Mouse (Mus musculus) liver, embryonic 16.5 days (tissue): Measurements from ENCODE around the gene Emc10. TPM values are rescaled to one million over a fixed set of nuclear protein-coding genes. Genes with fewer than 3 reads are reported as not detected.
A peak's percentile ranks its signal among the peaks of the same experiment; 100 is the strongest.

Experiments used
- ATAC-seq: fragments of 200-750 bp; cut with Nextera tagmentation; 2 replicates; pipeline ENCODE4 v1.8.0; 2017; ENCODE audit warnings: low read depth, mild to moderate bottlenecking, moderate number of reproducible peaks, moderate library complexity
- H3K27ac ChIP-seq: fragments of 300-500 bp; sonication (generic); 2 replicates; pipeline ENCODE4 v1.5.1; 2014; ENCODE audit warnings: mild to moderate bottlenecking, low read length
- H3K27me3 ChIP-seq: fragments of 300-500 bp; sonication (generic); 2 replicates; pipeline ENCODE4 v1.6.1; 2014; ENCODE audit warnings: low read depth, low read length, mixed read lengths; ENCODE audit not compliant: control insufficient read depth, insufficient read depth
- H3K36me3 ChIP-seq: fragments of 300-500 bp; sonication (generic); 2 replicates; pipeline ENCODE4 v1.6.1; 2014; ENCODE audit warnings: mild to moderate bottlenecking; ENCODE audit not compliant: control insufficient read depth, insufficient read depth
- H3K4me1 ChIP-seq: fragments of 300-500 bp; sonication (generic); 2 replicates; pipeline ENCODE4 v1.6.1; 2014; ENCODE audit warnings: low read depth, low read length, mixed read lengths; ENCODE audit not compliant: control insufficient read depth
- H3K4me2 ChIP-seq: fragments of 300-500 bp; sonication (generic); 2 replicates; pipeline ENCODE4 v1.6.1; 2014; ENCODE audit warnings: low read depth, low read length, mixed read lengths
- H3K4me3 ChIP-seq: fragments of 300-500 bp; sonication (generic); 2 replicates; pipeline ENCODE4 v1.5.1; 2014; ENCODE audit warnings: low read depth, mild to moderate bottlenecking, low read length
- H3K9ac ChIP-seq: fragments of 300-500 bp; sonication (generic); 2 replicates; pipeline ENCODE4 v1.6.1; 2014; ENCODE audit warnings: low read depth, low read length
- H3K9me3 ChIP-seq: fragments of 300-500 bp; sonication (generic); replicated peaks from 2 replicates; pipeline ENCODE4 v1.6.1; 2016; ENCODE audit warnings: low read length; ENCODE audit not compliant: control insufficient read depth
- WGBS: fragments of 180-500 bp; shearing (Covaris S2); extraction: QIAGEN DNeasy Blood & Tissue Kit; methylation state at CpG from one replicate; pipeline ENCODE4 v1.1.7; 2014; ENCODE audit not compliant: insufficient replicate concordance; 5-methylcytosine and 5-hydroxymethylcytosine counted together
- polyA plus RNA-seq: library from polyadenylated mRNA; unstranded; fragments of >200 nt; fragmentation: Nextera tagmentation; extraction: Ambion mirVana; gene quantifications from 2 replicates; pipeline ENCODE4 v1.2.1, GENCODE M21; 2015

The Emc10 gene
- polyA plus RNA-seq, 1 experiment from 2014 or later = 40.6 TPM

DNA sequence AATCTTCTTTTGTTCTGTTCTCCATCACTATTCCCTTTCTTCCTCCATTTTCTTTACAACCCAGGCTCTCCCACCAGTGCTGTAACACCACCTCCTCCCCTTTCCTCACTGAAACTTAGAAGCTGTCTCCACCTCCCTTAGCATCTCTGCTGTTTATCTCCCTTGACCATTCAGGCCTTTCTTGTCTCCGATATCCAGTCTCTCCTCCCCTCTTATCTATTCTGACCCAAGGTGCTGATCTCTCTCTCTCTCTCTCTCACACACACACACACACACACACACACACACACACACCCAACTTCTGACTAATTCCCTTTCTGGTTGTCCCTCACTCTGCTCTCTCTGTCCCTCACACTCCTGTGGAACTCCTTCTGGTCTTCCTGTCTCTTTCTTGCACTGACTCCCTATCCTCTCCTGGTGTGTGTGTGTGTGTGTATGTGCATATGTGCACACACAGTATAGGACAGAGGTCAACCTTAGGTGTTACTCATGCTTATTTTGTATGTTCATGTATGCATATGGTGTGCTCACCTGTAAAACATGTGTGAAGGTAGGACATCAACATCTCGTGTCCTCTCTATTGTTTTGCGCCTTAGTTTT, 13.4 kb downstream of the Emc10 start:
- H3K9ac ChIP-seq = peak overlapping the region; percentile 62

GRCm38 (mm10) chr7:44475046-44475614, 21.2 kb downstream of the Emc10 start:
- H3K4me1 ChIP-seq = peaks cover 33% of the 10 kb centered on the region
- no peaks in the 10 kb centered on the region for H3K9me3 ChIP-seq
- ATAC-seq = no peak
- no peak overlapping the region for H3K4me2 ChIP-seq
- no peak overlapping the region for H3K4me3 ChIP-seq
- no peak overlapping the region for H3K9ac ChIP-seq
- H3K36me3 ChIP-seq = peaks cover 6% of the 10 kb centered on the region
- peaks cover 50% of the 10 kb centered on the region for H3K27me3 ChIP-seq
- no peak overlapping the region for H3K27ac ChIP-seq
- WGBS = 29% methylated on average over 5 of the region's 5 CpGs

More for the DNA sequence above, 13.4 kb downstream of the Emc10 start:
- 40% methylated on average over 3 of the region's 3 CpGs for WGBS
- Histone ChIP-seq H3K4me3 (peak overlapping the region; percentile 33), H3K9me3 (no peaks in the 10 kb centered on the region), H3K4me2 (peak overlapping the region; percentile 64), H3K27me3 (peaks cover 26% of the 10 kb centered on the region), H3K4me1 (peaks cover 33% of the 10 kb centered on the region), H3K27ac (peak overlapping the region; percentile 90), H3K36me3 (no peaks in the 10 kb centered on the region)
- ATAC-seq = peak; percentile 94

DNA sequence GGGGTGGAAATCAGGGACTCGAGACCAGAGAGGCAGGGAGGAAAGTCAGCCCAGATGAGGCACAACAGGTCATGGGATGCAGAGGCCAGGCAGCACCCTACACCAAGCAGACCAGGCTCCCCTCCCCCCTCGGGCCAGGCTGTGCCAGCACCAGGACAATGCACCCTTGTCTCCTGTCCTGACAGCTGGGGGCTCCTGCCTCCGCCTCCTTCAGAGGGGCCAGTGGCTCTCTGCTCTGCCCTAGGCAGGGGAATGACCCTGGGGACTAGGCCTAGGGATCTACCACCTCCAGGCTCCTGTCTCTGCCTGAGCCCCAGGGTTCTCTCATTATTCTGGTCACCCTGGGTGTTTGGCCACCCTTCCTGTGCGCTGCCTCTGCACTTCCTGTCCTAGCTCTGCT, 21.9 kb downstream of the Emc10 start:
- no peaks in the 10 kb centered on the region for H3K9me3 ChIP-seq
- peaks cover 40% of the 10 kb centered on the region for H3K4me1 ChIP-seq
- no peak overlapping the region for H3K4me2 ChIP-seq
- H3K9ac ChIP-seq = no peak overlapping the region
- no peak for ATAC-seq
- H3K4me3 ChIP-seq = no peak overlapping the region
- H3K27ac ChIP-seq = no peak overlapping the region
- WGBS = 28% methylated on average over 4 of the region's 4 CpGs
- peaks cover 44% of the 10 kb centered on the region for H3K27me3 ChIP-seq
- H3K36me3 ChIP-seq = peaks cover 7% of the 10 kb centered on the region

GRCm38 (mm10) chr7:44472961-44473646, 23.2 kb downstream of the Emc10 start:
- H3K36me3 ChIP-seq = peaks cover 8% of the 10 kb centered on the region
- peak overlapping the region; percentile 53; the same call in 1 of the 2 replicates for H3K27ac ChIP-seq
- H3K27me3 ChIP-seq = peaks cover 32% of the 10 kb centered on the region
- H3K4me1 ChIP-seq = peaks cover 50% of the 10 kb centered on the region
- H3K9ac ChIP-seq = peak overlapping the region; percentile 51
- no peak for ATAC-seq
- H3K4me2 ChIP-seq = no peak overlapping the region
- H3K9me3 ChIP-seq = no peaks in the 10 kb centered on the region
- H3K4me3 ChIP-seq = no peak overlapping the region
- 33% methylated on average over 9 of the region's 9 CpGs for WGBS

DNA sequence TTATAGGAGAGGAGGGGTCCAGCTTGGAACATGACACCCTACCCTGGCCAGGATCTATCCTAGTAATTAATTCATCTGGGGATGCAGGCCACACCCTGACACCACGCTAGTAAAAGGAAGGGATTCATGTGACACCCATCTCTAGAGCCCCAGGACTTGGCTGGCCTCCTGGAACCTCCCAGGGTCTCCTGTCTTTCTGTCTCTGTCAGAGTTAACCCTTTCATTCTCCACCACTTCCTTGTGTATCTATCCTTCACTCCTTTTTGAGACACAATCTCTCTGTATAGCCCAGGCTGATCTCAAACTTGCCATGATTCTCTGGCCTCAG, 23.8 kb downstream of the Emc10 start:
- Histone ChIP-seq H3K27ac (0 out of 2 replicates have a peak overlapping the region, but pooled peaks have one; percentile 53), H3K4me2 (no peak overlapping the region), H3K9ac (peak overlapping the region; percentile 20; the same call in 1 of the 2 replicates), H3K4me1 (peaks cover 51% of the 10 kb centered on the region), H3K4me3 (no peak overlapping the region), H3K9me3 (no peaks in the 10 kb centered on the region), H3K36me3 (peaks cover 8% of the 10 kb centered on the region), H3K27me3 (peaks cover 27% of the 10 kb centered on the region)
- ATAC-seq = no peak
- WGBS = 36% methylated on average over 1 of the region's 1 CpGs

- Histone ChIP-seq H3K27me3 (peaks cover 23% of the 10 kb centered on the region), H3K9me3 (no peaks in the 10 kb centered on the region), H3K27ac (peak overlapping the region; percentile 90), H3K4me1 (peaks cover 56% of the 10 kb centered on the region), H3K4me2 (no peak overlapping the region), H3K9ac (peak overlapping the region; percentile 31; the same call in 1 of the 2 replicates), H3K36me3 (peaks cover 8% of the 10 kb centered on the region), H3K4me3 (no peak overlapping the region)
- ATAC-seq = no peak
- WGBS = 53% methylated on average over 6 of the region's 6 CpGs
These were observed 24.3 kb downstream of the Emc10 start for GRCm38 (mm10) chr7:44471880-44472557.

GRCm38 (mm10) chr7:44470696-44471612, 25.4 kb downstream of the Emc10 start:
- peak overlapping the region; percentile 90 for H3K27ac ChIP-seq
- H3K9me3 ChIP-seq = no peaks in the 10 kb centered on the region
- H3K9ac ChIP-seq = peak overlapping the region; percentile 96
- peak overlapping the region; percentile 70 for H3K4me2 ChIP-seq
- WGBS = 72% methylated on average over 16 of the region's 16 CpGs
- H3K36me3 ChIP-seq = peaks cover 8% of the 10 kb centered on the region
- peak overlapping the region; percentile 97 for H3K4me3 ChIP-seq
- peaks cover 65% of the 10 kb centered on the region for H3K4me1 ChIP-seq
- H3K27me3 ChIP-seq = peaks cover 18% of the 10 kb centered on the region
- ATAC-seq = no peak
